Mouse (Mus musculus) inflammation-experienced regulatory T-cells, adult 6 months (primary cell): ENCODE results near the gene Mybphl. TPM values are rescaled to one million over a fixed set of nuclear protein-coding genes. Genes with fewer than 3 reads are reported as not detected.

Experiments
- ATAC-seq: one replicate; pipeline ENCODE4 v1.8.0; 2017
- polyA plus RNA-seq, 3 experiments: library from polyadenylated mRNA; unstranded; fragments of 100-300 nt; shearing (Covaris generic); gene quantifications; one replicate each; pipeline ENCODE4 v1.2.1; 2017

Gene Mybphl
- polyA plus RNA-seq, 3 experiments from 2014 or later, result not detected

DNA sequence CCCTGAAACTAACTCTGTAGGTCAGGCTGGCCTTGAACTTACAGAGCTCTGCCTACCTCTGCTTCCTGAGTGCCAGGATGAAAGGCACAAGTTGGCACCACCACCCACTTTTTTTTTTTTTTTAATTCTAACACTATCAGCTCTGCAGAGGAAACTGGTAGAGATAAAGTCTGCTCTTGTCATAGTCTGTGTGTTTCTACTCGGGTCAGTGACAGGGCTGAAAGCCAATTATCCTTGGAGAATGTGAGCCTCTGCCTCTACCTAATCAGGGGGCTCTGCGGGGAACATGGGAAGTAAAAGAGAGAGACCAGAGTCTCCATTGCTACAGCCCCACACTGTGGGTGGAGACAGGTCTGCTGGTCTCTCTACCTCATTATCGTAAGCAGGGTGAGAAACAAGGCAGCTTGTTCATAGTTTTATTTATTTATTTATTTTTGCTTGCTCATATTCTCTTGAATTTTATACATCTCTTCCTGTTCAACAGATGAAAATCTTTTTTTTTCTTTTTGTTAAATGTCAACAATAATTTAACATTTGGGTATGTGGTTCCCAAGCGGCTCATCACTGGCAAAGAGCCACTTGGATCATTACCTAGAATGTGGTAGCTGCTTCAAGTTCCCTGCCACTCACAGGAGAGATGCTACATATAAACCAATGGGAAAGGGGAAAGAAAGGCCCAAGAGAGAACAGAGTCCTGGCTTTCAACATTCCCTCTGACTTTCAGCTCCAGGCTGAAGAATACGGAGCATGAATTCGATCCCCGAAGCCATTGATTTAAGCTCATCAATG, 14.4 kb downstream of the Mybphl start:
- ATAC-seq, result no peak

DNA sequence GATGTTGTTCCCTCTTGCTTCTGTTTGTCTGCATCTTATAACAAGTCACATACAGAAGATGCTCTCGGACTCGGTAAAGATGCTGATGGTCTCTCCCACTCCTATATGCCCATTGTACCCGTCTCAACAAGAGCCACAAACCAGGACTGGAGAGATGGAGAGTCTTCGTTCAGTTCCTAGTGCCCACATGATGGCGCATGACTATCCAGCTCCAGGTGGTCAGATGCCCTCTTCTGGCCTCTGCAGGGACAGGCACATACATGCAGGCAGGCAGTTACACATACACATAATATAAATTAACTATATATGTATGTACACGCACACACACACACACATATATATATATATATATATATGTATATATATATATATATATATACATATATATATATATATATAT, 16.0 kb downstream of the Mybphl start:
- ATAC-seq, result no peak

DNA sequence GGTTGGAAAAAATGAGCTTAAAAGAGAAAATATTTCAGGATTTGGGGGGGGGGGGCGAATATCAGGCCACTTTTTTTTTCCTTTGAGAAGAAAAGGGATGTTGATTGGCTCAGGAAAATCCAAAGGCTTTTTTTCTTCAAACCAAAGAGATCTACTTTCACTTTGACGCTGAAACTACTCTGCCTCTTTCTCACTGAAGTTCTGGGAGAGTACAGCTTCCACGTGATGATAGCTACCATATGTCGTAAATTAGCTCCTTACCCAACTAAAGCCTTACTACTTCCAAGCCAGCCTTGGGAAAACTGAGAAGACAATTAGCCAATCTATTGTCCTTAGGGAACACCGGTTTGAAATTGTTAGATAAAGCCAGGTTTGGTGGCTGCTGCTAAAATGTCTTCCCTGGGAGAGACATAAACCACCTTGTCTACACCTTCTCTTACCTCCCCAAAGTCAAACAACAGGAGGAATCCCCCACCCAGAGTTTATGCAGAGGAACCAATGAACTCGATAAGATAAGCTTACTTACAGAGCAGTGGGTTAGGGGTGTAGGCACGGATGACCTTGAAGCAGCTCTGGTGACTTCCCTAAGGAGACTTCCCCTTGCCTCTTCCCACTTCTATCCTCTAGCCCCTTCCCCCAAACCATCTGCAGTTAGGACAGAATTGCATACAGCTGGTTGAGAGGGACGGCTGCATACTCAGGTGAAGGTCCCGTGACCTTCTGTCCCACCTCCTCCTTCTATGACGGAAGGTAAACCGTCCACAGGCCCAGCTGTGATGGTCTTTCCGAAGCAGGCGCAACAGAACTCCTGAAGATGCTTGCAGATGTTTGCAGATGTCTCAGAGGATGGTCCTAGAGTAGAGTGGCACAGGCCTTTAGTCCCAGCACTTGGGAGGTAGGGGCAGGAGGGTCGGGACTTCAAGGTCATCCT, 17.5 kb downstream of the Mybphl start:
- ATAC-seq, result peak; percentile 47

DNA sequence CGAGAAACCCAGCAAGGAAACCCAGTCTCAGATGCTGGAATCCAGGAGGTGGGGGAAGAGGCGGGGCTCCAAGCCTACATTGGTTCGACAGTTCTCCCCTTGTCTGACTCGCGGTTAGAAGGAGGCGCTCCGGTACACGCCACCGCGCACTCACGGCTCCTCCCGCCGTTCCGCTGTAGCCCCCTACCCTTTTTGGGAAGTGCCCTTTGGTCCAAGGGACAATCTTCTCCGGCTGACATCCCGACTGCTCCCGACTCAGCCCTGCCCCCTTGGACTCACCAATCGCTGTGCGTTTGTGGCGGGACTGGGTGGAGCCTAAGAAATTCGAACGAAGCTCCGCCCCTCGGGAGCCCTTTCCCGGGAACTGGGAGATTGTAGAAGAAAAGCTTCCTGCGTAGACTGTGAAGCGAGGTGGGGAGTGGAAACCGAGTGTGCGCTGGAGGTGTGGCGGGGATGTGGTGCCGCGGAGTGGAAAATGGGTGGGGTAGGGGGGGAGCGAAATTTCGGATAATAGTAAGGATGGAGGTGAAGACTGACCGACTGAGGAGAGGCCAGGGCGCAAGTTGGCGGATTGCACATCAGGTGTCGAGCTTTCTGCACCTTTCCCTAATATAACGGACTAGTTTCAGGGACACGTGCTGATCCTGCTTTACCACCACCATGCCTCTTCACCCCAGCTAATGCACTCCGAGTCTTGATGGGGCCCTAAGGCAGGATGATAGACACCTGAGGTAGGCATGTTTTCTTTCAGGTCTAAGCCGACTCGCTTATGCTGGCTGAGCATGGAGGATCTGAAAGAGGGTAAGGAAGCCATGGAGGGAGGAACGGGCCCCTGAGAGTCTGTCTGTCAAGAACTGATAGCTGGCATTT, 19.0 kb downstream of the Mybphl start, which contains the start of gene Psrc1:
TSS of gene Psrc1 (plus strand) at position 355 of the 870 bp plus-strand sequence.
- peak; percentile 64 for ATAC-seq

DNA sequence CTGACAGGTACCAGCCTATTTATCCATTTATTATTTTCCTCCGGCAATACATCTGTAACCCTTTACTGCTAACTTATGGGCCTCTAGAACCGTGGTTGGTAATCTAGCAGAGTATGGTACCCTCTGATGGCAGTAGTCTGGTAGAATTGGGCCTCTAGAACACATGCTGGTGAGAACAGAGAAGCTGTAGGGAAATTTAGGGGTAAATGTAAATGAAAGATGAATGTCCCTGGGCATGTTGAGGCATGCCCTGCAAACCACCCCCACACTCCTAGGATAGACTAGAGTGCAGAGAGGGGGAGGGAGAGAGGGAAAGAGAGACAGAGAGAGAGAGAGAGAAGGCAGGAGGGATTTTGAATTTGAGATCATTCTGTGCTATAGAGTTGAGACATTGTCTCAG, 19.7 kb downstream of the Mybphl start:
- ATAC-seq, result no peak

DNA sequence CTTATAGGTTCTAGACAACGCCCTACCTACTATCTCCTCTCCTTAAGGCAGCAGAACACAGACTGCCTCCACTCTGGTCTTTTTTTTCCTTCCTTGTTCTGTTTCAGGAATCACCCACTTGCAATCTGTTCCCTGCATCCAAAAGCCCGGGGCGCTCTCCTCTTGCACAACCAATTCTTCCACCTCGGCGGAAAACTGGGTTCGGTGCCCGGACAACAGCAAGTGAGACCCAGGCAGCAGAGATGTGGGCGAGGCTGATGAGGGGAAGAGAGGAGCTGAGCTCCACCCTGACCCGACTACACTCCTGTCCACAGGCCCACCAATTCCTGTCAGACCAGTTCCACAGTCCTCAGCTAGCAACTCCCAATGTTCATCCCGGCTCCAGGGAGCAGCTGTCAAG, 21.5 kb downstream of the Mybphl start:
- ATAC-seq, result no peak

DNA sequence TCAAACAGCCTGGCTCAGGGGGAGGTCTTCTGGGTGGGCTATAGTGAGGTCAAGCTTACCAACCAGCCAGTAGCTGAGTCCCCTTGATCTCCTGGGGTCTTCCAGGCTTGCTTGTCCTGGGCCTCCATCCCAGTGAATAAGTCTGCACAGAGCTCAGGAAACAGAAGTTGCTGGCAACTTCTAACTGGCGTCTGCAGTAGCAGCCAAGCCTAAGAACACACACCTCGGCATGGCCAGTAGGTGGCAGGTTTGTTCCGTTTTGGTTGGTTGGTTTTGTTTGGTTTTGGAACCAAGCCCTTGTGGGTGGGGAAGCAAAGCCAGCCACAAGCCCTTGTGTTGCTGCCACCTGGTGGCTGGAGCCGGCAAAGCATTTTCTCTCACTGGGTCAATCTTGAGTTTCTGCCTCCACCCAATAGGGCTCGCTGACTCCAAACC, 24.4 kb downstream of the Mybphl start:
- peak; percentile 99 for ATAC-seq

DNA sequence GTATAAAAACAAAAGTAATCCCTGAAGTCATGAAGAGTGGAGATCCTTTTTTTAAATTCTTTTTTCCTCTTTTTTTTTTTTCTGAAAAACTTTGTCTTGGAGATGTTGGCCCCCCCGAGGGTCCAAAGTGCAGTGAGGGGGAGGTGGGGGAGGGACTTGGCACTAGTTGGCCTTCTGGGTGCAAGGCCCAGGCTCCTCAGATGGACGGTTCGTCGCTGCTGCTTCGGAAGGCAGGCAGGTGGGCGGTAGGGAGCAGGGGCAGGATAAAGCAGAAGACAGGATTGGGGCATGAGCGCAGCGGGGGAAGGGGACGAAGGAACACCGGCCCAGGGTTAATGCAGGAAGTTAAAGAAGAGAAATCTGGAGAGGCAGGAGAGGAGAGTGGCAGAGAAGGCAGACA, 27.6 kb downstream of the Mybphl start:
- no peak for ATAC-seq

DNA sequence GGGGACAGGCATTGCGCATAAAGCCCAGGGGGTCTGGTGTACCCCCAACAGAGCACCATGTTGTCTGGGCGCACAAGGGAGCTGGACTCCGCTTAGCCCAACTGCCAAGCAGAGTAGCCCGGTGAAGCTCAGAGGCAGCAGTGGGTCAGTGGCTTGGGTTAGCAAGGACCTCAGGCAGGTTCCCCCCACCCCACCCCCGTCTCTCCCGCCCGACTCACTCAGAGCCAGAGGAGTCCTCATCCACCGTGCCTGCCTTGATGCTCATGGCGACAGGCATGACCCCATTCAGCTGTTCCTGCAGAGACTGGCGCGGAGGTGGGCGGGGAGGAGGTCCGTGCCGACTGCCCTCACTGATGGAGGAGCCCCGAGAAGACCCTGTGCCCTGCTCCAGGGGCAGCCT, 28.1 kb downstream of the Mybphl start:
- ATAC-seq, result no peak

DNA sequence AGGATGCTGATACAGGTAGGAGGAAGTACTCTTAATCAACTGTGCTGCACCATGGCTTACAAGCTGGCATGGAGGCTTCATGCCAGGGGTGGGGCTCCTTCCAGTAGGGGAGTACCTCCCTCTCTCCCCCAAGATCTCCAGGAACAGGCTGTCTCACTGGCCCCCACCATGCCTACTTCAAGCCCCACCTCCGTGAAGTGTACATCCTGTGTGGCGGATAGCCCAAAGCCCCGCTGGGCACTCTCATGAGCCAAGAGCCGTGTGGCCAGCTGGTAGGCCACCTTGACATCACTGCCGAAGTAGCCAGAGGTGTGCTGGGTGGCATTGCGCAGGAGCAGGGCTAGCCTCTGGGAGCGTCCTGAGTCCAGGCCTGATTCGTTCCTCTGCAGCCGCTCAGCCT, 33.6 kb downstream of the Mybphl start:
- ATAC-seq, result no peak

DNA sequence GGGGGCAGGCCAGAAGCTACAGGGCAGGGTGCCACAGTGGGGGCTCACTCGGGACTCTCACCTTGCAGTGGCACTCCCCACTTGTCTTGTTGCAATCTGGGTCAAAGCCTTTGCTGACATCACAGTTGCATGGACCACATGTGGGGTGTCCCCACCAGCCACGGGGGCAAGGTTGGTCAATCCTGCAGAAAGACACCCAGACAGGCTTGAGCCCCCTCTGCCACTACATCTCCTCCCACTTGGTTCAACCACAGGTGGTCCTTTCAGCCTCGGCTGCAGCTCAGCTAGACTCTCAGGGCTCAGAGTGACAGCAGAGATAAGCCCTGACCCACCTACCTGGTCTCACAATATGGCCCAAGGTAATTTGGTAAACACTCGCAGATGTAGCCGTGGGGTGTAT, 35.7 kb downstream of the Mybphl start:
- ATAC-seq, result no peak

DNA sequence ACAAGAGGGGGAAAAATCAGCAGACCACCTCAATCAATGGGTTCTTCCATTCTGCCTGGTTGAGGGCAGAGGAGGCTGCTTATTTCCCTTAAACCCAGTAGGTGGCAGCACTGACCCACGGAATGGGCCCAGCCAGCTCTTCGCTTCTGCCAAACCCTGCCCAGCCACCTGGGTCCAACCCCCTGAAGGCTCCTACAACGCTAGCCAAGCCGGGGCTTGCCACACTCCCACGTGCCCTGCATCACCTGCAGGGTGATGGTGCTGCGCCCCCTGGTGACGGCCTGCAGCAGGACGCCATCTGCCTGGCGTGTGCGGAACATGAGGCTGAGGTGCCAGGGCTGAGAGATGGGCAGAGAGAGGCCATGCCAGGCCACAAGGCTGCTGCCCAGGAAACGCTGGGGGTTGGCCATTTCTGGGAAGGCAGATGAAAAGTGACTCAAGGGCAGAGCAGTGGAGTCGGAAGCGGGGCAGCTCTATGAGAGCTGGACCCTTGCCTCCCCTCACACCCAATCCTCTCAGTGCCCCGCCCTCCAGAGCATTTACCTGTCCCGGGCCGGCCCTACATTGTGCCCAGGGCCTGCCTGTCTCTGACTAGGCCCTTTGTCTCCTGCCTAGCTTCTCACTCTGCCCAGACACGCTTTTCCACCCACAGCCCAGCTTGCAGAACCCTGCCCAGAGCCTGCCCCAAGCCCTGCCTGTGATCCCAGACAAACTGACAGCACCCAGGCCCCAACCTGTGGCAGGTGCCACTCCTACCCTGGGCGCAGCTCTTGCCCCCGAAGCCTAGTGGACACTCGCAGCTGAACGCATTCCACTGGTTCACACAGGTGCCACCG, 37.2 kb downstream of the Mybphl start:
- ATAC-seq, result peak; percentile 100

DNA sequence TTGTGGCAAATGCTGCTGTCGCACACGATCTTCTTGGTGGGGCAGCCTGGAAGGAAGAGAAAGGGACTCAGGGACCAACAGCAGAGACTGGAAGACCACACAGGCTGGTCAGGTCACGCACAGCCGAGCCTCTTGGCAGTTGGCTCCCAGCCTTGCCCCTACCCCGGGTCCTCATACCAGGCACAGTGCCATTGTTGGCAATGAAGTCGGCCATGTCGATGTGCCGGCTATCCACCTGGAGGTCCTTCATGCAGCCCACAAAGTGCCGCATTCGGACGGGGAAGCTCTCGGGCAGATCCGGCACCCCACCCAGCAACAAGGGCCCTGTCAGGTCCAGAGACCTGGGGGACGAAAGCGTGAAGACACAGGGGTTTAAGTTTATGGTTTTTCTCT, 37.8 kb downstream of the Mybphl start:
- no peak for ATAC-seq

DNA sequence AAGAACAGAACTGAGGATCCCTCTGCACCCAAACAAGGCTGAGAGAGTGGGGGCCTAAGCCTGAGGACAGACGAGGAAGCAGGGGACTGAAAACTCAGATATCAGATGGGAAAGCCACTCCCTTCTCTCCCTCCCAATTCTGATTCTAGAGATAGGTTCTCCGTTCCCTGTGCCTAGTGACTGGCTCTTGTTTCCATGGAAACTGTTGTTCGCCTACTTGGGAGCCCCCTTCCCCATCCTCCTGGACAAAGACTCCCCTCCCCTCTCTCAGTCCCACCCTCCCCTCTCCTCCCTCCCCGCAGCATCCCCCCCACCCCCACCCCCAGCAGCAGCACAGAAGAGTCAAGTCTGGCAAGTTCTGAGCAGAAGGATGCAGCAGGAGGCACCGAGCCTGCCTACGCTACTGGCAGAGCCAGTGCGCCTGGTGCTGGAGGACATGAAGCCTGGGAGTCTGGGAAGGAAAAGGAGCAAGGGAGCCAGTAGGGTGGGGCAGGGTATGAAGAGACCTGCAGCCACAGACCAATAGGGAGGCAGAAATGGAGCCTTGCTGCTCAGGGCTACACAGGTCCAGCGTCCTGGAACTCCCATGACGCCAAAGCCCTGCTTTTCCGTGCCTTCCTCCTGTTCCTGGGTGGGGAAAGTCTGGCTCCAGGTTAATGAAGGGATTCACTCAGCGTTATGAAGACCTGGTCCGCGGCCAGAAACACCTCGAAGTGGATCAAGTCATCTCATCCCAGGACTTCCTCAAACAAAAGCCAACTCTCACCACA, 41.0 kb downstream of the Mybphl start:
- ATAC-seq, result no peak

DNA sequence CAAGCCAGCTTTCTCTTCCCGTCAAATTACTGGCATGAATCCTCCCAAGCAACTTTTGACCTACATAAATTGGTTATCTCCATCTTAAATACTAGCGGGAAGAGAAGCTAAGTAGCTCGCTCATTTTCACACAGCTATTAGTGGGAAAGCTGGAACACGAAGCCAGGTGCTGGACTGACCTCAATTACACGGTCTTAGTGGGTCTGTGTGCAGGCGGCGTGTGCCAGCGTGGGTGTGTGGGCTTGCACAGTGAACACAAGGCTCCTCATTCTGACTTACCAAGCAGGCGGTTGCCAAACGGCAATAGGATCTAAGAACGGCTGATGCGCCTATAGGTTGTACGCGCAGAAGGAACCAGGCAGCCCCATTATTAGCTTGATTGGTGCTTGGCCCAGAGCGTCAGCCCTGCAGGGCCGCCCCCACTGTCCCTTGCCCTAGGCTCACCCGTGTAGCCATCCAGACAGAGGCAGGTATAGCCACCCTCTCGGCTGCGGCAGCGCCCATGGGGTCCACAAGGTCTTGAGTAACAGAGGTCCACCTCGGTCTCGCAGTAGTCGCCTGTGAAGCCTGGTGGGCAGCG, 41.7 kb downstream of the Mybphl start:
- ATAC-seq, result no peak

DNA sequence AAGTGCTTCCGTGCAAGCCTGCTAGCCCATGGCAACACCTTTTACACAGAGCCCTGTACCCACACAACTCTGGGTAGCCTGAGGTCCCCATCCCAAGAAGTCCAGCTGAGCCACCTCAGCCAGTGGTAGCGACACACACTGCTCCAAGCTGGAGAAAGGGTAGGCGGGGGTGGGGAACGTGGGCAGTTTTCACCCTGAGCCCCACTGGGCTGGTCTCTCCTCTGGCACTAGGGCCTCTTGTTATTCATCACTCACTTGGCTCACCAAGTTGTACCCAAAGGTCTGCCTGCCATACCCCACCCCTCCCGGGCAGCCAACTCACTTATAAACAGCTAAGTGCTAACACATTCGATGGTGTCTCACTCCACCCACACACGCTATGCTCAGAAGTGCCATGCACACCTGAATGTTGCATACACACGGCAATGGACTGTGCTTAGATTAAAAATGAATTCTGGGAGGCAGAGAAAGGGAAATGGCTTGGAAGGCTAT, 43.9 kb downstream of the Mybphl start:
- ATAC-seq, result no peak

DNA sequence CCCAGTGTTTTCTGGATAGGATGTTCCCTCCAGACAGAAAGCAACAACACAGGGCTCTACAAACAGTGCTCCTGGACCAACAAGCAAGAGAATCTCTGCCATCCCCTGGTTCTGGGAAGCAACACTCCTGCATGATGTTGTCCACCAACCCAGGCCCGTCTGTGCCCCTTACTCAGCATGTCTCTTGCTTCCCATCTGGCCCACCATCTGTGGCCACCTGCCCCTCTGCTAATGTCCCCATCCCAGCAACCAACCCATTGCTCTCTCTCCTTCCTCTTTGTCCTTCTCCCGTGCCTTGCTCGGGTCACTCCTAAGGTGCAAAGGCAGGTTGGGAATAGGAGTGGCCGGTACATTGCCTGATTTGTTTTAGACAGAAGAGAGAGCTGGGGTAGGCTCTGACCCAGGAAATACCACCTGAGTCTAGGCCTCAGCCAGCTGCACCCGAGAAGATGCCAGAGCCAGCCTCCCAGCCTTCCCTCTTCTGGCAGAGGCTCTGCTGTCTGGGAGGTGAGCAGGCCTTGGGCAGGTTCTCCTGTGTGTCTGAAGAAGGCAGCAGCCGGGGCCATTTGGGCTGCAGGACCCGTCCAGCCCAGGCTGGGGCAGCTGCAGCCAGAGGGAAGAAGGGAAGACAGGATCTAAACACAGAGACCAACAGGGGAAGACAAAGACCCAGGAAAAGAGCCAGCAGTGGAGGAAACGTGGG, 45.1 kb downstream of the Mybphl start:
- no peak for ATAC-seq

DNA sequence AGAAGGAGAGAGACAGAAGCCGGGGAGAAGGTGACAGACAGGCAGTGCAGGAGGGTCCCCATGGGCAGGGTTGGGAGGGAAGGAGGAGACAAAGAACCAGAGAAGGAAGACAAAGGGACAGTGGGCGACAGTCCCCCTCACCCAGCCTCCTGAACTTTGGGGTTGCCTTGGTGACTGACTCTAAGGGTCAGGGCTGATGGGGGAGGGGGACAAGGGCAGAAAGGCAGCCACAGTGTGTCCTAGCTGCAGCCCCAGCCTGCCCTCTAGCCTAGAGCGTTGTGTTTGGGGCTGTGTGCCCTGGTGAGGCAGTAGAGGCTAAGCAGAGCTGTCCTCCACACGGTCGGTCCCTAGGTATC, 45.6 kb downstream of the Mybphl start:
- no peak for ATAC-seq

DNA sequence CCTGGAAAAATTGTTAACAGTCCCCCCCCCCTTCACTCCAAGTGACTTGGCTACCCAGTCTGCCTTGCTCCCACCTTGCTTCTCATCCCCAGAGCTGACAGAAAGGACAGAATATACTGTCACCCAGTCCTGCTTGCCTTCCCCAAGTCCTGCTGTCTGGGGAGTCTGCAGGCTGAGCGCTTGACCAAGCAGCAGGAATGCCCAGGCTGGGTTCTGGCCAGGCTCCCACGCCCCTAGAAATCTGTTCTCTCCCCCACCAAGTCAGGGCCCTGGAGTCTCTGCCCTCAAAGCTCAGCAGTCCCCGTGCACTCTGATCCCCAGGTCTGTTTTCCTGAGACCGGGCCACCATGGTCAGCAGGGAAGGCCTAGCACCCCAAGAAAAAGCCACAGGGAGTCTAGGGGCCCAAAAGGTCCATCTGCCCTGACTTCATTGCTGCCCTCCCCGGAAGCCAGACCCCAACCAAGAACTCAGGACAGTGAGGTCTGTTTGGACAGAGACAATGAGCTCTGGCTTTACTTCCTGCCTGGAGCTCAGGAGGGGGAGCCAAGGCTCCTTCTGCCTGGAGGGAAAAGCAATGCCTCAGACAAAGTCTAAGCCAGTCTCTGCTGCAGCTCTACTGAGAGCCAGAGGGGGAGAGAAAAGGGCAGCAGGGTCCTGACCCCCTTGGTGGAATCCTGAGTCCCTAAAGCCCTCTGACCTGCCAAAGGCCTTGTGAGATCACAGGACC, 46.5 kb downstream of the Mybphl start:
- ATAC-seq, result no peak
